Mouse (Mus musculus) forebrain, embryonic 12.5 days (tissue): ENCODE results near the gene Ocln. TPM values are rescaled to one million over a fixed set of nuclear protein-coding genes. Genes with fewer than 3 reads are reported as not detected.
"Not testable (repeated sequence)": the region's sequence is repeated elsewhere in the genome, so short reads cannot be mapped to it uniquely, and the experiment has no call there.

Source experiments
- ATAC-seq: fragments of 200-750 bp; cut with Nextera tagmentation; 2 replicates; pipeline ENCODE4 v1.8.0; 2017; ENCODE audit warnings: moderate TSS enrichment; ENCODE audit not compliant: low FRiP score
- H3K27ac ChIP-seq: fragments of 300-500 bp; sonication (generic); 2 replicates; pipeline ENCODE4 v1.5.1; 2016; ENCODE audit warnings: mild to moderate bottlenecking
- H3K27me3 ChIP-seq: fragments of 300-500 bp; sonication (generic); 2 replicates; pipeline ENCODE4 v1.6.1; 2016; ENCODE audit warnings: mild to moderate bottlenecking
- H3K36me3 ChIP-seq: fragments of 300-500 bp; sonication (generic); replicated peaks from 2 replicates; pipeline ENCODE4 v1.6.1; 2016; ENCODE audit warnings: mild to moderate bottlenecking
- H3K4me1 ChIP-seq: fragments of 300-500 bp; sonication (generic); 2 replicates; pipeline ENCODE4 v1.6.1; 2016
- H3K4me2 ChIP-seq: fragments of 300-500 bp; sonication (generic); 2 replicates; pipeline ENCODE4 v1.6.1; 2016; ENCODE audit warnings: mild to moderate bottlenecking, moderate library complexity
- H3K4me3 ChIP-seq: fragments of 300-500 bp; sonication (generic); replicated peaks from 2 replicates; pipeline ENCODE4 v1.5.1; 2016; ENCODE audit warnings: mild to moderate bottlenecking
- H3K9ac ChIP-seq: fragments of 300-500 bp; sonication (generic); 2 replicates; pipeline ENCODE4 v1.6.1; 2016; ENCODE audit warnings: mild to moderate bottlenecking
- H3K9me3 ChIP-seq: fragments of 300-500 bp; sonication (generic); 2 replicates; pipeline ENCODE4 v1.6.1; 2016
- WGBS: fragments of 180-500 bp; shearing (Covaris S2); methylation state at CpG from one replicate; pipeline ENCODE4 v1.1.7; 2016; 5-methylcytosine and 5-hydroxymethylcytosine counted together
- polyA plus RNA-seq: library from polyadenylated mRNA; unstranded; fragments of >200 nt; fragmentation: Nextera tagmentation; extraction: Ambion mirVana; gene quantifications from 2 replicates; pipeline ENCODE4 v1.2.1, GENCODE M21; 2016

The Ocln gene
- polyA plus RNA-seq, 1 experiment from 2014 or later = 3.4 TPM

GRCm38 (mm10) chr13:100461336-100461735 lies 91.2 kb downstream of the Ocln start:
- H3K27ac ChIP-seq = no peak overlapping the region
- 73% methylated on average over 3 of the region's 3 CpGs for WGBS

GRCm38 (mm10) chr13:100452415-100453127 lies 99.9 kb downstream of the Ocln start, which contains the start of gene Naip1:
TSS of gene Naip1 (minus strand) at chr13:100452869.
- H3K4me3 ChIP-seq, H3K4me1 ChIP-seq, H3K4me2 ChIP-seq, H3K27me3 ChIP-seq, H3K27ac ChIP-seq, H3K36me3 ChIP-seq, ATAC-seq, H3K9me3 ChIP-seq, H3K9ac ChIP-seq: not testable (repeated sequence)
- 82% methylated on average over 8 of the region's 8 CpGs for WGBS

More at GRCm38 (mm10) chr13:100461336-100461735, 91.2 kb downstream of the Ocln start:
- Histone ChIP-seq H3K36me3 (peaks cover 28% of the 10 kb centered on the region), H3K9me3 (no peaks in the 10 kb centered on the region), H3K4me1 (no peaks in the 10 kb centered on the region), H3K9ac (no peak overlapping the region), H3K4me2 (no peak overlapping the region), H3K27me3 (no peaks in the 10 kb centered on the region), H3K4me3 (no peak overlapping the region)
- no peak for ATAC-seq

- Histone ChIP-seq H3K36me3 (no peaks in the 10 kb centered on the region), H3K4me2 (no peak overlapping the region), H3K4me1 (no peaks in the 10 kb centered on the region), H3K9ac (no peak overlapping the region), H3K27ac (no peak overlapping the region), H3K4me3 (no peak overlapping the region), H3K9me3 (no peaks in the 10 kb centered on the region), H3K27me3 (no peaks in the 10 kb centered on the region)
- 80% methylated on average over 1 of the region's 1 CpGs for WGBS
- ATAC-seq = no peak
Observed at GRCm38 (mm10) chr13:100449495-100449894, 103.0 kb downstream of the Ocln start.

Other genes with a start within 250 kb of the Ocln start
- 0.10 and 0.13 TPM in 2 replicates for gene Naip6, start 235.0 kb downstream of the Ocln start, polyA plus RNA-seq
- gene Naip1, start 99.8 kb downstream of the Ocln start, polyA plus RNA-seq = not detected in 2 replicates
- 76.9 and 77.1 TPM in 2 replicates for gene Gtf2h2, start 60.1 kb downstream of the Ocln start, polyA plus RNA-seq
- gene Marveld2, start 64.3 kb upstream of the Ocln start, polyA plus RNA-seq = 2.0 and 2.5 TPM in 2 replicates
- gene Ak6, start 98.3 kb upstream of the Ocln start, polyA plus RNA-seq = 313 and 315 TPM in 2 replicates
- 24.6 and 24.7 TPM in 2 replicates for gene Rad17, start 98.3 kb upstream of the Ocln start, polyA plus RNA-seq
- gene Taf9, start 98.9 kb upstream of the Ocln start, polyA plus RNA-seq = 24.0 and 29.3 TPM in 2 replicates
- 2.2 and 3.1 TPM in 2 replicates for gene Ccdc125, start 117.0 kb upstream of the Ocln start, polyA plus RNA-seq
- gene Cdk7, start 178.2 kb upstream of the Ocln start, polyA plus RNA-seq = 63.7 and 66.2 TPM in 2 replicates
- 124 and 132 TPM in 2 replicates for gene Mrps36, start 191.9 kb upstream of the Ocln start, polyA plus RNA-seq
- gene Cenph, start 223.2 kb upstream of the Ocln start, polyA plus RNA-seq = 46.3 and 48.9 TPM in 2 replicates
- gene Ccnb1, start 233.9 kb upstream of the Ocln start, polyA plus RNA-seq = 343 and 352 TPM in 2 replicates